Mouse (Mus musculus): ENCODE data around the gene Hrc.
A peak's percentile ranks its signal among the peaks of the same experiment; 100 is the strongest.
"Not testable (repeated sequence)": the region's sequence is repeated elsewhere in the genome, so short reads cannot be mapped to it uniquely, and the experiment has no call there.

Hrc gene

DNA sequence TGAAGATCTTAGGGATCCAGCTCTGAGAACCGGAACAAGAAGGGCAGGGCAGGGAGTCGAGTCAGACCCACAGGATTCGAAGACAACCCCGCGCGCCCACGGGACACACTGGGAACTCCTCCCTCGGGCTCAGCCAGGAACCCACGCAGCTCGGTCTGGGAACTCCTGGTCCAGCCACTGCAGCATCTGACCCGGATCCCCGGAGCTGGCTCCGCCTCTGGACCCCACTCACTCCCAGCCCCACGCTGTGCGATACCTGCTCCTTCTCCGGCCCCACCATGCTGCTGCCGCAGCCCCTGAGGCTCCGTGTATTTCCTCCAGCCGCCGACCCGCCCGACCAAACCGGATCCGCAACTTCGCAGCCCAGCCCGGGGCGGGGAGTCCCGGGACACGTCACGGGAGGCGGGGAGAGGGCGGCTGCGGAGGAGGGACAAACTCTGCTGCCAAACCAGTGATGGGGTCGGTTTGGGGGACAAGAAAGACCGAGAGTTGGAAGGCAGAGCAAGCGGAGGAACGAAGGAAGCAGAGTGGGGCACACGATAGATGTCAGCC lies 1.6 kb upstream of the Hrc start, which contains the start of gene Trpm4:
Trpm4 (minus strand) TSS at position 350 of the 552 bp plus-strand sequence.
- peak; percentile 47 to 59 for DNase-seq (ENCODE audit: low spot score in 2 of 2)

DNA sequence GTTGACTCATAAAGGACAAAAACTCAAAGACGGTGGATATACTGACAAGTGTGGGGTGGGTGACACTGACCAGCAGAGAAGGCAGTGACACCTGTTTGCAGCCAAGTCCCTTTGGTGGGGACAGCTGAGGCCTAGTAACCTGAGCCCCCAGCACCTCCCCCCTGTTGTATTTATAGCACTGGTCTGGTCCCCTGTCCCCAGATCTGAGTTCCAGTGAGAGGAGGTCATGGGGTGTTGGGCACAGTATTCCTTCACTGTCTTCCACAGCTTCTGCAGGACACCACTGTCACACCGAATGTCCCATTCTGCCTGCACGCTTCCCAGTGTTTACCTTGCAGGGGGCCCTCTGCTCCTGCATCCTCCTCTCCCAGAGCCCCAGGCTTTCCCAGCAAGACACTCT lies 485 bp upstream of the Hrc start:
- DNase-seq (ENCODE audit: low spot score in 2 of 2), result no peak

- no peak for DNase-seq (ENCODE audit: low spot score in 2 of 2)
Observed at GRCm38 (mm10) chr7:45336319-45336718, 1.2 kb downstream of the Hrc start.

DNA sequence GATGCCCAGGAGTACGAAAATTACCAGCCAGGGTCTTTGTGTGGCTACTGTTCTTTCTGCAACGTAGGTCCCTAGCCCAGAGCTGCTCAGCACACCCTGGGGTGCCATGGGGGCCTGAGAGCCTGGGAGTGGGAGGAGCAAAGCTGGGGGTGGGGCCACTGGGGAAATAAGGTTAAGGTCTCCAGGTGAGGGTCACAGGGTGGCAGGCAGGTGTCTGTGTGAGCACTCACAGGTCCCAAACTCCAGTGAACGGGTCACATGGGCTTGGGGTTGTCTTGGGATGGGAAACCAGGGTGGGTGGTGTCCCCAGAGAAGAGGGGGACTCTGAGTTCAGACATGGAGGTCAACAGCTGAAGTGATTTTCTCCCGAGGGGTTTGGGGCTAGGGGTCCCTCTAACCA lies 2.4 kb downstream of the Hrc start:
- DNase-seq (ENCODE audit: low spot score in 2 of 2), result no peak

DNA sequence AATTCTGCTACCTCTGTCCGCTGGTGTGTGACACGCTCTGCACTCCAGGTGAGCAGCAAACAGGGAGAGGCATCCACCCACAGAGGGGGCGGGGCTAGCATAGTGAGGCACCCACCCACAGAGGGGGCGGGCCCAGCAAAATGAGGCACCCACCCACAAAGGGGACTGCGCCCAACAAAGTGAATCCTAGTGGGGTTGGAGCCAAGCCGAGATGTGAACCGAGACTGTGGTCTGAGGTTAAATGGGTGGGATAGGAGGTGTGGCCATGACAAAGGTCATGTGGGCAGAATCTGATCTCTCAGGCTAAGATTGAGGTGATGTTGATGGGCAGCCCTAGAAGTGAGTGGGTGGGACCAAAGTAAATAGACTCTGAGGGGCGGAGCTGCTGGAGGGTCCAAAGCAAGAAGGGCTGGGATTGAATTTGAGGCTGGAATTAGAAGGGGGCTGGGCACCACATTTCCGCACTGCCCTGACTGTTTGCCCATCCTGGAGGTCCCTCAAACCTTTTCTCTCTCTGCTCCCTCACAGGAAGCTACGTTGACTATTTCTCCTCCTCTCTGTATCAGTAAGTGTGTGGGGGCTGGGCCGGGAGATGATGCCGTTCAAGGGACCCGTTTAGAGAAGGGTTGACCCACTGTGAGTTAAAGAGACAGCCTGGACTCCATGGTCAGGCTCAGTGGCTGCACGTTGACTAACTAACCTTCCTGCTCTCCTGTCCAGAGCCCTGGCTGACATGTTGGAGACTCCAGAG lies 3.2 kb downstream of the Hrc start:
- DNase-seq (ENCODE audit: low spot score in 2 of 2), result no peak

DNA sequence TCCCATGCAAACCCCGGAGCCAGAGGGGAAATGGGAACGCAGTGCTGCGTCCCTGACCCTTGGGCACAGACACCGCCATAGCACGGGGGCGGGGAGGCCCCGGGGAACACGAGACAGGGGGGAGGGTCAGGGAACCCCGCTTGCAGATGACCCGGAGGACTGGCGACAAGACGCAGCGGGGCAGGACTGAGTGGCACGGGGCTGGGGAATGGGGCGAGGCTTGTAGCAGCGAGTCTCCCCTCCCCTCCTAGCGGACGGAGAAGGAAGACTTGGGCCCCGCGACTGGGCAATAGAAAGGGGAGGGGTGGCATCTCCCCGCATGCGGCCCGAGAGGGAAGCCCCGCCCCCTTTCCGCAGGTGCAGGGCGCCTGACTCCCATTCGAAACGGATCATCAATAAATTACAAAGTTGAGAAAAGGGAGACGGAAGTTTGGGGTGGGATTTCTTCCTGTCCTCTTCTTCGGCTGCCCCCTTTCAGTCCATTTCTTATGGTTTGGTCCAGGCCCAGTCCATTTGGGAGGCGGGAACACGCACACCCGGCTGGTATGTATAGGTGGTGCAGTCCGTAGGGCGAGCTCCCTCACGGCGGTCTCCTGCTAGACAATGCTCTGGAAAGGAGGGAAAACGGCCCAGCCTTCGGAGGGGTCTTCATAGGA lies 4.4 kb downstream of the Hrc start:
- no peak for DNase-seq (ENCODE audit: low spot score in 2 of 2)

- no peak for DNase-seq (ENCODE audit: low spot score in 2 of 2)
Observed at GRCm38 (mm10) chr7:45340066-45340442, 5.0 kb downstream of the Hrc start.

DNA sequence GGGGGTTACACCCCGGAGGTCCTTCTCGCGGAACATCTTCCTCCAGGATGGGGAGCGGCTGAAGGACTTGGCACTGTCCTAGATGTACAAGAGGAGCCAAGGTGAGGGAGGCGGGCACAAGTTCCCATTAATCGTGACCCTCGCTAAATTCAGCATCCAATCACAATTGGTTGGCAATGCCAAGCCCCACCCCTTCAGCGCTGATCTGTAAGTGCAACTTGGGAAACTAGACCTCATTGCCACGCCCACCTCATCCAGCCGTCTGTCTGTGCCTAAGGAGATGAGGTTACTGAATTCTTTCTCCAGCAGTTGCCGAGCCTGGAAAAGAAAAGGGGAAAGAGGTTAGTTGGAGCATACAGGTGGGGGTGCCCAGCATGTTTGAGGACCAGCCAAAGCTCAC lies 5.6 kb downstream of the Hrc start:
- no peak for DNase-seq (ENCODE audit: low spot score in 2 of 2)

- peak; percentile 56 to 59 for DNase-seq (ENCODE audit: low spot score in 2 of 2)
Observed at GRCm38 (mm10) chr7:45341303-45341702, 6.2 kb downstream of the Hrc start.

DNA sequence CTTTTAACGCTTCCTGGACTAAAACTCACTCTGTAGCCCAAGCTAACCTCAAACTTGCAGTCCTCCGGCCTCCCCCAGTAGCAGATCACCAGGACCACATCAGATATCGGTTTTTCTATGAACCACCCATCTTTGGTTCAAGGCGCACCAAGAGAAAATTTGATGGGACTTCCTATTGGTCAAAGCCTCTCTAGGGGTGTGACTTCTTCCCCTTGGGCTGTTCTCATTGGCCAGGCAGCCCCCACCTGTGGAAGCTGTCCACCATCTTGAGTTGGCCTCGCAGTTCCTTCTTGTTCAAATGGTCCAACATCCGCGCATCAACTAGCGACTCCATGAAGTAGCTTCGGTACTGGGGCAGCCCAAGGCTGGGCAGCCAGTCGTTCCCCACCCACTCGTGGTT lies 7.0 kb downstream of the Hrc start:
- DNase-seq (ENCODE audit: low spot score in 2 of 2), result no peak

DNA sequence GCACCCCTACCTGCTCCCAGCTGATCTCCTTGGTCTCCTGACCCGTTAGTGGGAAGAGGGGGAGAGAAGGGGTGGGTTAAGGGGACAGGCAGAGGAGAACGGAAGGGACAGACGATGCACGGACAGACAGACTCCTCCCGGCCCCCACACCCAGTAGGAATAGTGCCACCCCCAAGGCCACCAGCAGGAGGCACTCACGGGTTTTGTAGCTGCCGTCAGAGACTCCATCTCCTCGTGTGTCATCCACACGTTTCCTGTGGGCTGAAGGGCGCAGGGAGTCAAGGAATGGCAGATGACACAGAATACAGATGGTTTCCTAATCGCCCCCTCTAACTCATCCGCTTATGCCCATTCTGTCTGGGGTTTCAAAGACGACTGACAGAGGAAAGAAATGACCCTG lies 8.5 kb downstream of the Hrc start:
- DNase-seq (ENCODE audit: low spot score in 2 of 2), result no peak

DNA sequence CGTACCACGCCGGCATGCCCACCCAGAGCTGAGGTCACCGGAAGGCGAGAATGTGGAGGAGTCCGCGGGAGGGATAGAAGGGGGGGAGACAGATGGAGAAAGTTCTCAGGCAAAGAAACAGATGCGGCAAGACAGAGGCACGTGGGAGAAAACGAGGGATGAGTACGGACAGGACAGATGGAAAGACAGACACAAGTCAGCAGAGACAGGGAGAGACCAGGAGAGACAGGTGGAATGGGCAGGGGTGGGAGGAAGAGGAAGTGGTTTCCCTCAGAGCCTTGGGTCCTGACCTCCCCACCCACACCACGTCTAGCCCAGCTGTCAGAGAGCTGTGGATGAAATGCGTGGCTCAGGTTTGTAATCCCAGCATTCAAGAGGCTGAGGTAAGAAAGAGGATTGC lies 11.8 kb downstream of the Hrc start:
- DNase-seq (ENCODE audit: low spot score in 2 of 2), result no peak

- no peak for DNase-seq (ENCODE audit: low spot score in 2 of 2)
Observed at GRCm38 (mm10) chr7:45353041-45353440, 18.0 kb downstream of the Hrc start.

DNA sequence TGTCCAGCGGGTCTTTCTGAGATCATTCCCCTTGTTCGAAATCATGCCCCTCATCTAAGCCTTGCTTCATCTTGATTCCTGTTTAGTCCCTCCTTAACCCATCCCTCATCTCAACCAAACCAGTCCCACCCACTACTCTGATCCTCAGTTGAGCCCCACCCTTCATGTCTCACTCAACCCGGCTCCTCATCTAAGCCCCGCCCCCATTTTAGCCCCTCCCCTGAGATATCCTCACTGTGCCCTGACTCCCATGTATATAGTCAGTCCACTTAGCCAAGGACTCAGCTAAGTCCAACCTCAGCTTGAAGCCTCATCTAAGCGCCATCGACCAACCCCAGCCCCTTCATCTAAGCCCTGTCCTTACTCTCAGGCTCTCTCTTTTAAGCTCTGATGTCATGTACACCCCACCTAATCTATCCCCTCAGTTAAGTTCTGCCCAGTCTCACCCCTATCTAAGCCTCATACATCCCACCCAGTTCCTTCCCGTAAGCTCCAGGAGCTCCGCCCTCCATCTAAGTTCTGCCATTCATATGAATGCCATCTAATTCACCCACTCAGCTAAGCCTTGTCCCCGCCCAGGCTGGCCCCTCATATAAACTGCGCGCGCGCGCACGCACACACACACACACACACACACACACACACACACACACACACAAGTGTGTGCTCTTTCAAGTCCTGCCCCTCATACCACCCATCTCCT lies 20.4 kb downstream of the Hrc start:
- DNase-seq (ENCODE audit: low spot score in 2 of 2), result no peak

- DNase-seq (ENCODE audit: low spot score in 2 of 2), result no peak
Observed at GRCm38 (mm10) chr7:45356087-45356486, 21.0 kb downstream of the Hrc start.

- not testable (repeated sequence) for DNase-seq (ENCODE audit: low spot score in 2 of 2)
Observed at GRCm38 (mm10) chr7:45359081-45359480, 24.0 kb downstream of the Hrc start.

GRCm38 (mm10) chr7:45360404-45361125 lies 25.5 kb downstream of the Hrc start:
- no peak for DNase-seq (ENCODE audit: low spot score in 2 of 2)

DNA sequence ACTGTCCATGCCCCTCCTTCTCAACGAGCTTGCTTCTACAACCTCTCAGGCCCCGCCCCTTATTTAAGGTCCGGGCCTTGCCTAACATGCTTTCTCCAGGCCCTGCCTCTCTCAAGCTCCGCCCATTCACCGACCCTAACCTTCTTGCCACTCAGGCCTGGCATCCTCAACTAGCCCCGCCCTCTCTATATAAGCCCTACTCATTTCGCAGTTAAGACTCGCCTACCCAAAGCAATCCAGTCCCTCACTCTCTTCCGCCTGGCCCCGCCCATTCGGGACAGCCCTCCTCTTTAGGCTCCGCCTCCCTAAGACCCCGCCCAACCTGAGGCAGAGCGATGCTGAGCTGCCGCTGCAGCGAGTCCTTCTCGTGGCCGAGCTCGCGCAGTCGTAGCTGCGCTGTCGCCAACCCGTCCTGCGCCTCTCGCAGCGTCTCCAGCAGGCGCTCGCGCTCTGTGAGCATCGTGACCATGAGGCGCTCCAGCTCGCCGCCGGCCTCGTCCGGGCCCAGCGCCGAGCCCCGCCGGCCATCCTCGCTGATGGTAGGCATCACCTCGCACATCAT lies 26.2 kb downstream of the Hrc start:
- DNase-seq (ENCODE audit: low spot score in 2 of 2), result peak in 1 of 2 experiments; percentile 68

GRCm38 (mm10) chr7:45362801-45363200 lies 27.7 kb downstream of the Hrc start:
- DNase-seq (ENCODE audit: low spot score in 2 of 2), result no peak

DNA sequence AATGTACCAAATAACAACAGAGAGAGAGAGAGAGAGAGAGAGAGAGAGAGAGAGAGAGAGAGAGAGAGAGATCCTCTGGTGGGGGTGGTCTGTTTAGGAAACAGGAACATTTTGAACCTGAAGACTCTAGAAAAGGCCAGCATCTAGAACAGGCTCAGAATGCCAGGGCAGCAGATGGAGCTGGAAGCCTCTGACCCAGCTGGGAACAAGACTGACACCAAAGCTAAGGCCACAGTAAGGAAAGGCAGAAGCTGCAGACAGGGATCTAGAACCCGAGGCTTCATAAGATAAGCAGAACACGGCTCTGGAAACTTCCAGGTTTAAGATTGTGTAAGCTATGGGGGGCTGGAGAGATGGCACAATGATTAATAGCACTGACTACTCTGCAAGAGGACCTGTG lies 28.9 kb downstream of the Hrc start:
- no peak for DNase-seq (ENCODE audit: low spot score in 2 of 2)
